Mouse (Mus musculus): Measurements from ENCODE around the gene 2210017I01Rik.

2210017I01Rik gene

DNA sequence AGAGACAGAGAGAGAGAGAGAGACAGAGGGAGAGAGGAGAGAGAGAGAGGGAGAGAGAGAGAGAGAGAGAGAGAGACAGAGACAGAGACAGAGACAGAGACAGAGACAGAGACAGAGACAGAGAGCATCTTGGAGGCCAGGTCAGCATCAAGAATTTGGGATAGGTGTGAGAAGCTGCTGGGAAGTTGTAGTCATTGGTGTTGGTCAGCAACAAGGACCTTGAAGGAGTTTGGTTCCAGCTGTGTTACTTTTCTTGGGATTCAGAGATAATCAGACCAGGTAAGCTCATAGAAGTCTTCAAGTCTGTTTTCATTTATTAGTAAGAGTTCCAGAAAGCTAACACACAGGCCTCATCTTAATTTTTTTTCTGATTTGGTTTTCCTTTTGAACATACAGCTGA, at the start of gene 2210017I01Rik:
2210017I01Rik (minus strand) TSS at position 101 of the 400 bp plus-strand sequence.
- no peak for DNase-seq (ENCODE audit: low read depth, low spot score)

DNA sequence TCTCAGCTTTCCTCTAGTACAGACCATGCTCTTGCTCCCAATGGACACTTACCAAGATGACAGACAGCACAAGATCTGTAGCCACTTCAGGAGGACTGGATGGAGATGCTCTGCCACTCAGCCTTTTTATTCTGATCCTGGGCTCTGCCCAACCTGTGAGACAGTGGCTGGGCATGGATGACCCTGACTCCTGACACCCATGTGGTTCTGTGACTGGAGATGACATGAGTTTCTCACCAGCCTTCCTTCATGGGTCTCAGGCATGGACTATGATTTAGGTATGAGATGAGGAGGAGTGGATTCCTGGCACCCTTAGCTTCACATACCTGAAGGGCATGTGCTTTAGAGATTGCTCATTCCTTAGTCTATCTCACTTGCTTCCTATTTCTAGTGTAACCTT, 49.5 kb upstream of the 2210017I01Rik start, which contains the start of gene Lce1b:
Lce1b (minus strand) TSS at position 101 of the 400 bp plus-strand sequence.
- DNase-seq (ENCODE audit: low read depth, low spot score): no peak

DNA sequence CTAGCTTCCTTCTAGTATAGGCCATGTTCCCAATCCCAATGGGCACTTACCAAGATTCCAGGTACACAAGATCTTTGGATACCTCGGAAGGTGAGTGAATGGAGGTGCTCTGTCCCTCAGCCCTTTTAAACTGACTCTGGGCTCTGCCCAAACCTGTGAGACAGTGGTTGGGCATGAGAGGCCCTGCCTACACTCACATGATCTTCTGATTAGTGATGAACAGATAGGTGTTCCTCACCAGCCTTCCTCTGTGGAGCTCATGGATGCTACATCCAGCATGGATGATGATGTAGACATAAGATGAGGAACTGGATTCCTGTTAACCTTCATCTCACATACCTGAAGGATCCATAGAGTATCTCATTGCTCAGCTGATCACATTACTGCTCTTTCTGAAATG, 40.9 kb upstream of the 2210017I01Rik start, which contains the start of gene Lce1a1:
Lce1a1 (minus strand) TSS at position 101 of the 400 bp plus-strand sequence.
- DNase-seq (ENCODE audit: low read depth, low spot score): no peak

DNA sequence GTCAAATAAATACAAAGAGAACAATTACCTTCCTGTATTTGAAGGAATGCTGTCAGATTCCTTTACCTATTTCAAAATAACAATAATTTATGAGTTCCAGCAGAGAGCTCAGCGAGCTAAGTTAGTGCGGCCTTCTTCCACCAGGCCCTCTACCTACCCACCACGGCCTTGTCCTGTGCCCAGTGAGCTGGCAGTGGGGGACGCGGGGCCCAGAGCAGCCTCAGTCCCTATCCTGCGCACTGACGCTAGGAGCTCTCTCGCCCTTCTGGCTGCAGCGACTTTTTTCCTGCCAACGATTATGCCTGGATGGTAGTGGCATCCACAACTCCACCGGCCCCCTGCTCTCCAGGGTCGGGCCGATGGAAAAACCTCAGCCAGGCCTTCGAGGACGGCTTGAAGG, 32.6 kb upstream of the 2210017I01Rik start:
- no peak for DNase-seq (ENCODE audit: low read depth, low spot score)

DNA sequence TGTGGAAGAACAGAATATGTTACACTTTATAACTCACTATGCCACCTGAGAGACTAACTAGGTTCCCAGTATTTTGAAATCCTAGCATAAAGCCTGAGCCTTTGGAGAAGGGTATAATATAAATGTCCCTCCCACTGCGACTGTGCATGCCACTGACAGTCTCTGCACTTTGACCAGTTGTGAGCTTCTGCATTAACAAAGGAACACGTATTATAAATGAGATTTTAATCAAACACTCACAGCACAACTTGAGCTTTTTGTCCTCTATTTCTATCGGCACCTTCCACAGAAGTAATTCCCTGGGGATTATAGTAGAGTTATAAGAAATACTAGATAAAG, 31.3 kb upstream of the 2210017I01Rik start:
- DNase-seq (ENCODE audit: low read depth, low spot score): no peak

DNA sequence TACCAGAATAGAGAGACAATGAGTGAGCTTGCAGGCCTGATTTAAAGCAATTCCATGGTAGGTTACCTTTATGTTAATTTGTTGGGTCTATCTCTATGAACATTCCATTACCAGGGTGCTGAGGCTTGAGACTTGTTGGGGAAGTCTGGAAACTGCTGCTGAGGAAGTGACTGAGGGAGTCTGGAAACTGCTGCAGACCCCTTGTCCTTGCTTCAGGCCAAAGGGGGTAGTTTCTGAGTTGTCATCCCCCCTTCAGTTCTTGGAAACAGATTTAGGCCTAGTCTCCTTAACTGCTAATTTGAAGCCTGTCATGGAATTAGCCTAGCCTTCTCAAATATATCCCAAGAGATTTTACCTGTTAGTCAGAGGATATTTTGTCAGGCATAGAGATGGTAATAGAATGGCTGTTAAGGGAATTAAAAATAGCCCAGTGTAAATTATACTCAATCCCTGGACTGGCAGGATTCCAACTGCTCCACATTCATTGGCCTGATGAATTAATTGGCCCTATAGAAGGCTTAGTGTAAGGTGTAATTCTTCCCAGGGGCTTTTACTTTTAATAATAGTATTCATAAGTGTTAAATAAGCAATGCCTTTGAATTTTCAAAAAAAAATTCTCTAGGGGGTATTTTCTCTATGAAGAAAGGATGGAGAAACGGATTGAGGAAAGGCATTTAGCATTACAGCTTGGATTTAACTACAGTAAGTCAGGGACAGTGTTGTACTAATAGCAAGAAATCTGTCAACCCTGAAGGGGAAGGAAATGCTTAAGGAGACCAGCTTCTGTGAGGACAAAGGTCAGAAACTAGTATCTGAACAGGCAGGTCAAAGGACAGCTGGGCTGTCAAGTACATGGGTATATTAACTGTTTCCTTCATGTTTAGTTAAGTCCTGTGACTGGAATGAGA, 30.7 kb upstream of the 2210017I01Rik start:
- DNase-seq (ENCODE audit: low read depth, low spot score): no peak

DNA sequence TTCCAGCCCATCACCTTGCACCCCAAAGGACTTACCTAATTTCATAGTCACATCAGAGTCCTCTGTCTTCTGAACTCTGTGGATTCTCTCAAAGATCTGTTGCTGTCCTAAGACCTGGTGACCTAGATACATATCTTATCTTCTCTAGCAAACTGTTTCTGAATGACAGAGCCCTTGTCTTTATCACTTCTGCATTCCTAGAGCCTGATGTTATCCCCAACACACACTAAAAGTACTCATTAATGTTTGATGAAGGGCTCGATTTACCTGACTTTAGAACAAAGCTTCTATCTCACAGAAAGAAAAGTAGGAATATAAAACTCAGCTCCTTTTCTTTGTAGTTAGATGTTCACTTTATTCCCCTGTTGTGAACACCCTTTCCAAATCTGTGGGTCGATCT, 14.3 kb upstream of the 2210017I01Rik start, which contains the start of gene Lce6a:
Lce6a (minus strand) TSS at position 101 of the 400 bp plus-strand sequence.
- no peak for DNase-seq (ENCODE audit: low read depth, low spot score)

DNA sequence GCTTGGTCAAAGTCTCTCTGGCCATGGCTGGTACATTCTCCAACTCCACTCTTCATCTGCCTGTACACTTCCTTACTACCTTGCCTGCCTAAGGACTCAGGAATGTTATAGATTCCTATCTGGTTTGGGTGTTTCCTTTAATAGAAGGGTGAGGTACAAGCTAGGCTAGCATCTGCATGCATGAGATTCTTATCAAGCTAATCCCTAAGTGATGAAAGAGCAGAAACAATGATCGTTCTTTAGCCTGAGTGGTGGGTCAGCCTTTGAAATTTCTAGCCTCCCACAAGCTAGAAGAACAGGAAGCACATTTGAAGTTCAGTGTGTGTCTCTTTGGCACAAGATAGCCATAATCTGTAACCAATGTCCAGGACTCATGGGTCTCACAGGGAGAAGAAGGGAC, 2.5 kb upstream of the 2210017I01Rik start:
- no peak for DNase-seq (ENCODE audit: low read depth, low spot score)

DNA sequence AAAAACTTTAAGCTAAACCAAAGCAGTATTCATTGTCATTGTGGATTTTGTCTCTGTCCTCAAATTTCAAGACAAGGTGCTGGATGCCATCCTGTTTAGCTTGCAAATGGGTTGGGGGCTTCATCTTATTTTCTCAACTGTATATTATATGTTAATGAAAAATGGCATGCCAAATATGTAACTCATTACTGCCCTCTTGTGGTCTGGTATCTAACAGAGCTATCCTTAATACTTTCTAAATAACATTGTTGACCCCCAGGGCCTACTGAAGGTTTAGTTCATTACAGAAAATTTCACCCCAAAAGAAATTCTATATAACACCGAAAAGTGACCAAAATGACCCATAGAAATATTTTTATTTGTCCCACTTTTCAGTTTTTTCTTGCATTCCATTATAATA, 5.1 kb downstream of the 2210017I01Rik start:
- peak; percentile 15 for DNase-seq (ENCODE audit: low read depth, low spot score)

DNA sequence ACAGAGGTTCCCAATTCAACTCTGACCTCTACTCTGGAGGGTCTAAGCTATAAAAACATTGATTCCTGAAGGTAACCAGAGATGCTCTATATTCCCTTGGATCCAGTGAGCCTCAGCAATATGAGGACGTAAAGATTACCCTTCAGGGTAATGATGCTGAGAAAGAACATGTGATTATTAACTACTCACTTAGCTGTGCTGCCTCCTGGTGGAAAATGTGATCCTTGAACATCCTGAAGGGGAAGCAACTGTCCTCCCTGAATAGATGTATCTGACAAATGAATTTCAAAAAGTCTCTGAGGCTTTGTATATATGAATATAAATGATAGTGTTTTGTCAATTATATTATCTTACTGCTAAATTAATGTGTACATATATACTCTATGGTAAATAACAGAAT, 6.8 kb downstream of the 2210017I01Rik start:
- no peak for DNase-seq (ENCODE audit: low read depth, low spot score)

DNA sequence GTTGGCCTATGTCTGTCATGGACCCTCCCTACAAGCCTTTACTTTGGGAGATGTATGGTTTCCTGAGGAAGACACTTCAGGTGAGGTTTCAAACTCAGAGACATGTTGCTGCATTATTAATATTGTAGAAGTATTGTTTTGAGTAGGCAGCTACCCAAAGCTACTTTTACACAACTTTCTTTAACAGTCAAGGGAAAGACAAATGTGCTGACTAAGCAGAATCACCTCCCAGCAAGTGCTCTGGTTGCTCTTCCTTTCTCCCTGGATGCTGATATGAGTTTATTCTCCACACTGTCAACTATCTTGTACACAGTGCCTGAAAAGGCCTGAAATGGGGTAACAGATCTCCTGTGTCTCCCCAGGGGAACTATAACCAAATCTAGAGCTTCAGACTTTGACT, 7.3 kb downstream of the 2210017I01Rik start:
- no peak for DNase-seq (ENCODE audit: low read depth, low spot score)

DNA sequence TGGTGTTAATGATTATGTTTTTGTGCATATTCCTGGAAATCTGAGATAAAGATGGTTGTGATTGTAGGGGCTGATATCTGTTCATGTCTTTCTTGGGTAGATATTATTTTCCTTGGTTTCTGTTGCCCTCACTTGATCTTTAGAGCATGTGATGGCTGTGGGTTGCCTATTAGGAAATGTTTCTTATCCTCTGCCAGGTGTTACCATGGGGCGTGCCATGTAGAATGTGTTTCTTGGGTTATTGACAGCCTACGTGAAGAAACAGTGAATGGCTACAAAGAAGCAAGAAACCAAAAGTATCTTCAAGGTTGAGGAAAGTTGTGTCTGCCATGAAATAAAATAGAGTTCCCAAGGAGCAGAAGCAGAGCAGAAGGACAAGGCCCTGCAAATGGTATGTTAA, 8.9 kb downstream of the 2210017I01Rik start:
- DNase-seq (ENCODE audit: low read depth, low spot score): no peak

DNA sequence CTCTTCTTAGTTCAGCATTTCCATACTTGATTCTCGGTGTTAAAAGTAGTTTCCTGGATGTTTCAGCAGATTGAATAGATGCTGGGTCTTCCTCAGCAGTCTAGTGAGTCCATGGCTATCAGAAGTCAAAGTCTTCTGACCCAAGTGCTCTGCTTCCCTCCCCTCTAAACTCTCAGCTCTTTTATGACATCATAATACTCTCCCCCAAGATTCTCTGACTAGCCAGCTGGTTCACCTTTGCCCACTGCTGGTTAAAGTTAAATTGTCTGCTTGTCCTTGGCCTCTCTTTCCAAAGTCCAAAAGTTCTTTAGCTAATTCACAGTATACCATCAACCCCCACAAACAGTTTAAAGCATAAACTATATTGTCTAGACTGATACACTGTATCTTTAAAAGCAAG, 18.4 kb downstream of the 2210017I01Rik start, which contains the start of gene Smcp:
Smcp (minus strand) TSS at position 140 of the 400 bp plus-strand sequence.
- no peak for DNase-seq (ENCODE audit: low read depth, low spot score)

DNA sequence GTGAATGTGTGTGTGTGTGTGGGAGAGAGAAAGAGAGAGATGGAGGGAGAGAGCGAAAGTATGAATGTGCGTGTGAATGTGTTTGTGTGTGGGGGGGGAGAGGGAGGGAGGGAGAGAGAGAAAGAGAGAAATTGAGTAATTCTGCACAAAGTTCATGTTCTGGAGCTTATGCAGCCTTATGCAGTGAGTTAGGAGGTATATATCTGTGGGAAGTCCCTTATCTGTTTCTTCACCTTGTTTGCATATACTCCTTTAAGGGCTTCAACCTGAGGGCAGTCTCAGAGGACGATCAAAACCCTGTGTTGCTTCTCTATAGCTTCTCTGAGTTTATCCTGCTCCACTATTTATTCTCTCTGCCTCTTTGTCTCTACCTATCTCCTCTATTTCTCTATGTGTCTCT, 20.1 kb downstream of the 2210017I01Rik start:
- no peak for DNase-seq (ENCODE audit: low read depth, low spot score)

DNA sequence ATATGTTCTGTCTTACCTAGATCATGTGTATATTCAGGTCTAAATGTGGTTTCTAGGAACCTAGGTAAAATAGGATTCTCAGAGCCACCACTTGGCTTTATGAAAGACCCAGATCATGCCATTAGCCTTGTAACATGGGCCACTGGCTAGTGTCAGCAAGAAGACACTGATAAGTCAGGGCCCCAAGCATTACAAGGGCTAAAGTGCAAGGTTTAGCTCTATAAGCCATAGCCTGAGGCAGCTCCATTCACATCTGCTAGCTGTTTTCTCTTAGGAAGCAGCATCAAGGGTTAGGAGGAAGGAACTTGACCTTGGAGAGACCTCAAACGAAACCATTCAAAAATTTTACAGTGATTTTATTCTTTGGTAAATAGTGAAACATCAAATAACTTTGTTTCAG, 22.2 kb downstream of the 2210017I01Rik start:
- DNase-seq (ENCODE audit: low read depth, low spot score): no peak

DNA sequence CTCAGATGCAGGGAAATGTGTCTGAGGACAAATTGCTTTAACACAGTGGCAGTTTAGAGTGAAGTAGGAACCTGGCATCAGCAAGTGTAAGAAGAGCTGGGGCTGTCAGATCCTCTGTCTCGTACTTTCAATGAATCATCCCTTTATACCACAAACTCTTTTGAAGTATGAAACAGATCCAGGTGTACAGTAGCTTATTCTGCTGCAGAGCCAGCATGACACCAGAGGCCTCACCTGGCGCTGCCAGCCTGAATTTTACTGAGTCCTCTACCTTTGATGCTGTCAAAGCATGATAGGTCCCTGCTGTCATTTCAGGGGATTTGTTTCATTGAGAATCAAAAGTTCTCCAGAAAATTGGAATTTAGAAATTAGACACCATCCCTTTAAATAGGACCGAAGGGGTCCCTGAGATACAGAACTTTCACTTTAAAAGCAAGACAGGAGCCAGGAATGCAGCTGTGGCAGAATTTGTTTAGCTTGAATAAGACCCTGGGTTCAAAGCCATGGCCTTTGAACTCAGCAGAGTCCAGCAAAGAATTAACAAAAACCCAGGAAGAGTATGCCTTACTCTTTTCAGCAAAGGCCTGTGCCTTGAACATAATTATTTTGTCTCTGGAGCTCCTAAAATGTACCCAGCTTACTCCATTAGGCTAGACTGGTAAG, 24.0 kb downstream of the 2210017I01Rik start:
- DNase-seq (ENCODE audit: low read depth, low spot score): no peak

DNA sequence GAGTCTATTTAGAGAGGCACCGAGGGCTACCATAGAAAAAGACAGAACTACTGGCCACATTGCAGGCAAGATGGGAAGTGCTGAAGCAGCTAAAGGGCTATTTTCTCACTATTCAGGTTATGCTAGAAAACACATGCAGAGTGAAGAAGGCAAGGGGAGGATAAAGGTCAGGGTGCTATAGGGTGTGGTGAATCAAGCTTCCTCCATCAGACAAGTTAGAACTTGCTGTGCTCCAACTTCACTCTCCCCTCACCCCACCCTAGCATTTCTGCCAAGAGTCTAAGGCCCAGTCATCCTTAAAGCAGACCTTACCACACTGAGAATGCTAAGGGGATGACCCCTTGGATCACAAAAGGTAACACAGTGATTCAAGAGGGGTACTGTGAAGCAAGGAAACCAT, 27.8 kb downstream of the 2210017I01Rik start:
- DNase-seq (ENCODE audit: low read depth, low spot score): no peak

DNA sequence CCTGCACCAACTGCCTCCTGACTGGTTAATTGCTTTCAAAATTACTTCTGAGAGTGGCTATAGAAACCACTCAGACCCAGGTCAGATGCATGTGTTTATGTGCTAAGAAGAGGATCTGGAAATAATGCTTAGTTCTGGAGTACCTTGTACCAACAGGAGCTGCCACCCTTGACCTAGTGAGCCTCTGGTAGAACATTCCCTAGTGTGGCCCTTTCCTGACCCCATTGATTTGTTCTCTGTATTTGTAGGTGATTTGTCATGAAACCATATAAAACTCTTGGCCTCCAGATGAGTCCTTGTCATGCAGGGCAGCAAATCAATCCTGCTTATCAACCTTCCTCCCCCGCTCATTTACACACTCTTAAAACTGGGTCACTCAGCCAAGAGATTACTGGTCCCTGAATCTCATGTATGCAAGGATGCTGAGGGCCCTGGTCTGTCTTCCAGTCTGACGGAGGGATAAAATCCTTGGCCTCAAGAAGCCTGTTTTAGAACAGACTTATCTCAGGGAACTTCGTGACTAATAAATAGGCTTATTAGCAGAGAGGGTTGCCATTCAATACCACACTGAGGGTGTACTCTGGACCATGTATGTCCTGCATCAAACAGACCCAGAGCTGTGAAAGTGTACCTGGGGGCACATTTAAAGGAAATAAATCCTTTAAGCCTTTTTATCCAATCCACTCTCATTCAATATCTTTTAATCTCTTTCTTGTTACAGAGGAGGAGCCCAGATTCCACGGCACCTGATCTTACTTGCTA, 28.5 kb downstream of the 2210017I01Rik start:
- DNase-seq (ENCODE audit: low read depth, low spot score): no peak

DNA sequence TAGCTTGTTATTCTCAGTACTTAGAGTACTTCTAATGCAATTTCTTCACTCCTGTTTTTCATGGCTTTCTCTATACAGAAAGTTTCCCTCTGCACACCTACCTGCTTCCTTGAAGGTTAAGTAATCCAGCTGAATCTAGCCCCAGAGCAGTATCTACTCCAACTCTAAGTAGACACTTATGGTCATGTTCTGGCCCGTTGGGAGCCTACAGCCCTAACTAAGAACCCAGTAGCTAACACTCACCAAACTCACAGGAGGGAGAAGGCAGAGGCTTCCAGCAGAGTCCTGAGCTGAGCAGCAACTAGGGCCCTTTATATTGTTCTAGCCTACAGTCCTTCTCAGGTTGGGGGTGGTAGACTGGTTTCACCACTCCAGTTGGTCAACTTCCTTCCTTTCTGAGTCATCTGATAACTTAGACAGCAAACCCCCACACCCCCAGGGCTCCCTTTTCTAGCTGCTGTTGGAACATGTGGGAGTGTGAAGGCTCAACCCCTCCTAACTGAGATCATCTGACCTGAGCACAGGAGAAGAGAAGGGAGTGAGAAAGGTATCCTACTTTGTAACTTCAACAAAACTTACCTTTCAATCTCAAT, 33.7 kb downstream of the 2210017I01Rik start, which contains the start of gene Ivl:
Ivl (minus strand) TSS at position 287 of the 593 bp plus-strand sequence.
- DNase-seq (ENCODE audit: low read depth, low spot score): no peak

DNA sequence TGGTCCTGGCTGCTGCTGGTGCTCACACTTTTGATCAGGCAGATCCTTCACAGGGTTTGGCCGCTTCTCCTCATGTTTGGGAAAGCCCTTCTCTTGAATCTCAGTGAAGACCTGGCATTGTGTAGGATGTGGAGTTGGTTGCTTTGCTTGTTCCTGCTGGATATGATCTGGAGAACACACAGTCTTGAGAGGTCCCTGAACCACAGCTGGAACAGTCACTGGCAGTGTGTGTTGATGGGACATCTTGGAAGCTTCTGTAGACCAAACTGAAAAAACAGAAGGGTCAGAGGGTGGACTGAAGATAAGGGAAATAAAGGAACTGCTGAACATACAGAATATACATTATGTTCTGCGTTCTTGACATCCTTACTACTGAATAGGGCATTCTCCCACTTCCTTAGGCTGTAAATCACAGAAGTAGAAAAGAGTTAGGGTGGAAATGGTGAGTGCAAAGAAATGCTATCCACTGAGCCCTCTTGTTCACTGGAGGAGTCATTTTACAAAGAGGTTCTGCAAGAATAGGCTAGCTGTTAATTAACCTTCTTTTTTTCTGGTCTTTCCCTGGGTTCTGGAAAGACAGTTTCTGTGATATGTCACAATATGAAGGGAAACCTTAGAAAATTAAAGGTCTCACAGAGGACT, 34.7 kb downstream of the 2210017I01Rik start:
- no peak for DNase-seq (ENCODE audit: low read depth, low spot score)

DNA sequence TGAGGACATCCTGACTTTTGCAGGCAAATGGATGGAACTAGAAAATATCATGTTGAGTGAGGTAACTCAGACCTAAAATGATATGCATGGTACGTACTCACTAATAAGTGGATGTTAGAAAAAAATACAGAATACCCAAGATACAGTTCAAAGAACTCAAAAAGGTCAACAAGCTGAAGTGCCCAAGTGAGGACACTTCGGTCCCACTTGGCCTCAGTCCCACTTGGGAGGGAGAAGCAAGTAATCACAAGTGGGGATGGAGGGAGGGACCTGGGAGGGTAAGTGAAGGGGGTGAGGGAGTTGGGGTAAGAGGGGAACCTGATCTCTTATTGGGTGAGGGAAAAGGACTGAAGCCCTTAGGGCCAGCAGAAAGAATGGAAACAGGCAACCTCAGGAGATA, 38.5 kb downstream of the 2210017I01Rik start:
- no peak for DNase-seq (ENCODE audit: low read depth, low spot score)
